Mouse (Mus musculus) hindbrain, embryonic 16.5 days (tissue): Measurements from ENCODE around the gene Mbnl1. TPM values are rescaled to one million over a fixed set of nuclear protein-coding genes. Genes with fewer than 3 reads are reported as not detected.
A peak's percentile ranks its signal among the peaks of the same experiment; 100 is the strongest.
"Not testable (repeated sequence)": the region's sequence is repeated elsewhere in the genome, so short reads cannot be mapped to it uniquely, and the experiment has no call there.

Experiments
- ATAC-seq: fragments of 200-750 bp; cut with Nextera tagmentation; 2 replicates; pipeline ENCODE4 v1.8.0; 2017; ENCODE audit warnings: moderate TSS enrichment, moderate library complexity
- H3K27ac ChIP-seq: fragments of 300-500 bp; sonication (generic); 2 replicates; pipeline ENCODE4 v1.5.1; 2014; ENCODE audit warnings: low read depth, mild to moderate bottlenecking, control low read depth, low read length, moderate library complexity
- H3K27me3 ChIP-seq: fragments of 300-500 bp; sonication (generic); replicated peaks from 2 replicates; pipeline ENCODE4 v1.6.1; 2014; ENCODE audit warnings: low read length; ENCODE audit not compliant: control insufficient read depth, insufficient read depth
- H3K36me3 ChIP-seq: fragments of 300-500 bp; sonication (generic); 2 replicates; pipeline ENCODE4 v1.6.1; 2014; ENCODE audit warnings: mild to moderate bottlenecking, low read length, moderate library complexity, mixed read lengths; ENCODE audit not compliant: control insufficient read depth, insufficient read depth
- H3K4me1 ChIP-seq: fragments of 300-500 bp; sonication (generic); 2 replicates; pipeline ENCODE4 v1.6.1; 2014; ENCODE audit warnings: low read depth, low read length; ENCODE audit not compliant: control insufficient read depth, insufficient read depth
- H3K4me2 ChIP-seq: fragments of 300-500 bp; sonication (generic); 2 replicates; pipeline ENCODE4 v1.6.1; 2014; ENCODE audit warnings: mild to moderate bottlenecking, low read length, control low read depth, moderate library complexity
- H3K4me3 ChIP-seq: fragments of 300-500 bp; sonication (generic); 2 replicates; pipeline ENCODE4 v1.5.1; 2014; ENCODE audit warnings: mild to moderate bottlenecking, low read length, control low read depth, moderate library complexity
- H3K9ac ChIP-seq: fragments of 300-500 bp; sonication (generic); 2 replicates; pipeline ENCODE4 v1.6.1; 2014; ENCODE audit warnings: low read depth, mild to moderate bottlenecking, control low read depth, low read length, moderate library complexity
- H3K9me3 ChIP-seq: fragments of 300-500 bp; sonication (generic); 2 replicates; pipeline ENCODE4 v1.6.1; 2014; ENCODE audit warnings: mild to moderate bottlenecking, low read length, moderate library complexity; ENCODE audit not compliant: control insufficient read depth
- WGBS: fragments of 180-500 bp; shearing (Covaris S2); extraction: QIAGEN DNeasy Blood & Tissue Kit; methylation state at CpG from one replicate; pipeline ENCODE4 v1.1.7; 2014; 5-methylcytosine and 5-hydroxymethylcytosine counted together
- polyA plus RNA-seq: library from polyadenylated mRNA; unstranded; fragments of >200 nt; fragmentation: Nextera tagmentation; extraction: Ambion mirVana; gene quantifications from 2 replicates; pipeline ENCODE4 v1.2.1, GENCODE M21; 2015

Gene Mbnl1
- 45.0 and 54.3 TPM in 2 replicates for polyA plus RNA-seq

DNA sequence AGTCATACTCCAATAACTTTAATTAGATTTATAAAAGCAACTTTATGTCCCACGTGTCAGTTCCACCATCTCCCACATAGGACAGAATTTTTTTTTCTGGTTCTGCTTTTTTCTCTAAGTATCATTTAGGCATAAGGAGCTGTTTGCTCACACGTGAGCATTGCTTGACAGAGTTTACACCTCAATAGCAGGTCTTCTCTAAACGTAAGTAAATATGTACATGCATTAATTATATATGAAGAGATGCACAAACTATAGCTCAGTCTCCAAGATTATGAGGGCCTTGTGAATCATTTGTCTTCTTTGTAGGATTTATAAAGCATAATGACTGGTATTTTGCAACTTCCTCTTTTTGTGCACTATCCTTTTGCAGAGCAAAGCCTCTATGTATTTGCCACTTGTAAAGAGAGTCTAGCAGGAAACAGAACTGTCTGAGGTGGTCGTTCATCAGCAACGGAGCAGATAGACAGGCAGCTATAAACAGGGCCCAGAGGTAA, at the start of gene Mbnl1:
Gene Mbnl1, plus strand, starts transcription at position 150 of the 497 bp plus-strand sequence.
- Histone ChIP-seq H3K27ac (no peak within 1 kb of the TSS), H3K36me3 (no peaks in the 10 kb centered on the region), H3K4me1 (no peaks in the 10 kb centered on the region), H3K4me2 (no peak within 1 kb of the TSS), H3K9me3 (no peaks in the 10 kb centered on the region), H3K27me3 (no peaks in the 10 kb centered on the region), H3K9ac (no peak within 1 kb of the TSS), H3K4me3 (no peak within 1 kb of the TSS)
- no peak for ATAC-seq
- WGBS = 67% methylated on average over 5 of the region's 5 CpGs

DNA sequence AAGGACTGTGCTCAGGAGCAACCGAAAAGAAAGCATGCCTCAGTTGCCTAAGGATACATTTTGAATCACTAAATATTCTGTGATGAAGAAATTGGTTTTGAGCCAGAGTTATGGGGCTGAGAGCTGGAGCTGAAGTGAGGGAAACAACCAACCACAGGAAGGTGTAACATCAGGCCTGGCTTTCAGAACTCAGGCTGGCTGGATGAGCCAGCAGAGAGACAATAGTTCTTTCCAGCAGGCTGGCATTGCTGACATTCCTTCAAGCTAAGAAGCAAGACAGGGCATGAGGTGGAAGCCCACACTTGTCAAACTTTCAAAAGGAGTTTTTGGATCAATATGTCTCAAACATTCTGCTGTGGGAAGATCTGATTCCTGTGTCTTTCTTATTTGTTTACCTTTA, 48.5 kb upstream of the Mbnl1 start:
- H3K36me3 ChIP-seq = no peaks in the 10 kb centered on the region
- no peak for ATAC-seq
- no peaks in the 10 kb centered on the region for H3K4me1 ChIP-seq
- no peaks in the 10 kb centered on the region for H3K27me3 ChIP-seq
- H3K9me3 ChIP-seq = no peaks in the 10 kb centered on the region
- no peak overlapping the region for H3K4me3 ChIP-seq
- H3K4me2 ChIP-seq = no peak overlapping the region
- WGBS = 70% methylated on average over 1 of the region's 1 CpGs
- H3K27ac ChIP-seq = no peak overlapping the region
- no peak overlapping the region for H3K9ac ChIP-seq

DNA sequence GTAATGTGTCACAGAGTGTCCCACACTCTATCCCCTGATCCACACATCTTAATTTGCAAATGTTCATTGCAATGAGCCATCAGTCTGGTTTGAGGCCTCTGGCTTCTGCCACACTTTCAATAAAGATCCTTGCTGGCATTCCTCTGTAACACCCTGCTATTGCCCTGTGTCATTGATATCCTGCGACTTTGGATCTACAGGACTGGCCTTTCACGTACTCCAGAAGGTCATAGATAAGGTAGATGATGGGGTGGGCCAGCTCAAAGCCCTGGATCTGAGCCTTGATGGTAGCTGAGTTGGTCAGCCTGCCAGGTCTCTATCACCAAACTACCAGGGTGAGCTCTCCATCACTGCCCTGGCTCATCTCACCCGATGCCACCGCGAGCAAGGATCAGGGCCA, 43.6 kb upstream of the Mbnl1 start:
- WGBS = 98% methylated on average over 5 of the region's 5 CpGs
- no peaks in the 10 kb centered on the region for H3K27me3 ChIP-seq
- ATAC-seq = no peak
- no peaks in the 10 kb centered on the region for H3K9me3 ChIP-seq
- H3K4me2 ChIP-seq = no peak overlapping the region
- H3K36me3 ChIP-seq = no peaks in the 10 kb centered on the region
- no peak overlapping the region for H3K27ac ChIP-seq
- no peaks in the 10 kb centered on the region for H3K4me1 ChIP-seq
- no peak overlapping the region for H3K4me3 ChIP-seq
- no peak overlapping the region for H3K9ac ChIP-seq

DNA sequence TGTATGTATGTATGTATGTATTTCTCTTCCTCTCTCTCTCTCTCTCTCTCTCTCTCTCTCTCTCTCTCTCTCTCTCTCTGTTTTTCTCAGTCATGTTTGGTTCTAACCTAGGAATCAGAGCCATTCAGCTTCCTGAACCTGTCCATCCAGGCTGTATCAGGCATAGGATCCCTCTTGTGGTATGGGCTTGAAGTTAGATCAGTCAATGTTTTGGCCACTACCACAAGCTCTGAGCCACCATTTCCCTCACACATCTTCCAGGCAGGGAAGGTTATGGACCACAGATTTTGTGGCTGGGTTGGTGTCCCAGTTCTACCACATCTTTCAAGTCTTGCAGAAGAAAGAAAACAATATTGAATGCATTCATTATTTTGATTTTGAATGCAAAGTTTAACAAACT, 35.4 kb upstream of the Mbnl1 start:
- H3K27ac ChIP-seq = no peak overlapping the region
- no peaks in the 10 kb centered on the region for H3K4me1 ChIP-seq
- no peak overlapping the region for H3K4me2 ChIP-seq
- no peak for ATAC-seq
- H3K27me3 ChIP-seq = no peaks in the 10 kb centered on the region
- no peaks in the 10 kb centered on the region for H3K36me3 ChIP-seq
- no peak overlapping the region for H3K9ac ChIP-seq
- H3K4me3 ChIP-seq = no peak overlapping the region
- H3K9me3 ChIP-seq = no peaks in the 10 kb centered on the region

DNA sequence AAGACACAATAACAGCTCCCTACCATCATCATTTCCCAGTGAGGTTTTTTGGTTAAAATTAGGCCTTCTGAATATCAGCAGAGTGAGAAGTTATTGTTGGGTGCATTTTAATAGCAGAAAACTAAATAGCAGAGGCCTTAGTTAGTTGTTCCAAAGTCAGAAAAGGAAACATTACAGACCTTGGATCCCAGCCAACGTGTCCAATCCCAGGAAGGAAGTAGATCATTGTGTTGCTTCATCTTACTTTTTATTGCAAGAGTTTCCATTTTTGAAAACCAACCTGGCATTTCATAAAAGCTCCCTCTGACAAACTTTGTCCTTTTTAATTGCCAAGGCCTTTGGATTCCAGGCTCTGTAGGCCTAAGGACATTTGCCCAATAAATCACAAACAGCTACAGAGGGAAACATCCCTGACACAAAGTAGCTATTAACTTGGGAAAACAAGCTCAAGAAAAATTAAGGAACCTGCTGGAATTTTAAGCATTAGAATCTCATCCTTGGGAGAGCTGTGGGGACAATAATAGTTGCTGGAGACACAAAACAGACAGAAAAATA, 34.9 kb upstream of the Mbnl1 start:
- Histone ChIP-seq H3K4me3 (no peak overlapping the region), H3K9me3 (no peaks in the 10 kb centered on the region), H3K27ac (no peak overlapping the region), H3K4me2 (no peak overlapping the region), H3K9ac (no peak overlapping the region), H3K27me3 (no peaks in the 10 kb centered on the region), H3K4me1 (no peaks in the 10 kb centered on the region), H3K36me3 (no peaks in the 10 kb centered on the region)
- WGBS = 58% methylated on average over 1 of the region's 1 CpGs
- ATAC-seq = no peak

DNA sequence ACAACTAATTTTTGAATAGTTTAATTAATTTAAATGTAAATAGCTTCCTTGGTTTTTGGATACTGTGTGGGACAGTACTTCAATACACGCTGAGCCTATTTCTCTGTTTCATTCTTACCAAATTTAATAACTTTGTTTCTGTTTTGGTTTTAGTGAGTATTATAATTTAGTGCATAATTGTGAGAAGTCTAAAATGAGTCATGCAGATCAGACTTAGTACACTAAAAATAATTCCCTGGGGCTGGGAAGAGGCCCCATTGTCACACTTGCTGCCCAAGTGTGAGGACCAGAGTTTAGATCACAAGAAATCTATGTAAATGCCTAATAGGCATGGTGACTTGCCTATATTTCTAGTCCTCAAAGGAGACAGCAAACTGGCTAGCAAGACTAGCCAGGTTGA, 33.9 kb upstream of the Mbnl1 start:
- Histone ChIP-seq H3K36me3 (no peaks in the 10 kb centered on the region), H3K4me1 (no peaks in the 10 kb centered on the region), H3K4me3 (no peak overlapping the region), H3K27ac (no peak overlapping the region), H3K9me3 (no peaks in the 10 kb centered on the region), H3K27me3 (no peaks in the 10 kb centered on the region), H3K4me2 (no peak overlapping the region), H3K9ac (no peak overlapping the region)
- 95% methylated on average over 1 of the region's 1 CpGs for WGBS
- ATAC-seq = no peak

DNA sequence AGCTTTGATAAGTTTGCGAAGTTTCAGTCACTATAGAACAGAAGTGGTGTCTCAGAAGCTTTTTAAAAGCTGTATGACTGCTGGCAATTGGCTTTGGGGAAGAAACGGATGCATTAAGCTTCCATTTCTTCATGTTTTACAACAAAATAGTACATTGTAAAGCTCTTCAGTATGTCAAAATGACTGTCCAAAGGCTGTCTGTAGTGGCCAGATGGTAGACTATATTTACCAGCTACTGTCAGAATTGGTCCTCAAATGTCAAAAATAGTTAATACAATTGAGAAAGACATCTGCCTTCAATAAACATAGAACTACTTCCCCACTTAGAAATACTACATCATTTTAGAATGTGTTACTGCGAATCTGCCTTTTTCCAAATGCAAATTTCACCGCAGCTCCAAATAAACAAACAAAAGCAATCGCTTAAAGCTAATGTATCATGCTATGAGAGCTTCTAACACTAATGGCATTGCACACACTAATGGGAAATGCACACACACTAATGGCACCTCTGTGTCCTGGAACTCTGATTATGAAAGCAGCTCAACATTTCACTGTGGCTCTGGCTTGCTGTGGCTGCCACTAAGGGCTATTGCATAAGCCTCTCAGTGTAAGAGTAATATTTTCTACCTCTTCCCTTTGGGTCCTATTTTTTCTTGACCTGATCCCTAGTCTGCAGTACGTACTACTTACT, 10.7 kb upstream of the Mbnl1 start:
- Histone ChIP-seq H3K9me3 (no peaks in the 10 kb centered on the region), H3K27ac (no peak overlapping the region), H3K4me3 (no peak overlapping the region), H3K9ac (no peak overlapping the region), H3K4me1 (no peaks in the 10 kb centered on the region), H3K4me2 (no peak overlapping the region), H3K36me3 (no peaks in the 10 kb centered on the region), H3K27me3 (no peaks in the 10 kb centered on the region)
- peak; percentile 52; the same call in 1 of the 2 replicates for ATAC-seq
- 80% methylated on average over 6 of the region's 6 CpGs for WGBS

DNA sequence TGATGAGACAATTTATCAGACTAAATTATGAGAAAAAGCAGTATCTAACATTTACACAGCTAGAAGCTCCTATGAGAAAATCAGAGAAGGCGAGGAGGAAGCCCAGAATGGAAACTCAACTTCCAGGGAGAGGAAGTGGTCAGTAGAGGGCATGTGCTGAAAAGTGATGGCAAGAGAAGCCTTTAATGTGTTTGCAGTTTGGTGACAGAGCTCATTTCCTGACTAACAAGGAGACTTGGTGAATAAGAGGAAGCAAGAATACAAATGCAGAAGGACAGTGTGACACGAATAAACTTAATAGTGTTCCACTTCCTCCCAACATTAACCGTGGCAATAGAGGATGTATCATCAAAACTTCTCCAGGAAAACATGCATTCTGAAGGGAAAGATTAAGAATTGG, 4.0 kb upstream of the Mbnl1 start:
- H3K9me3 ChIP-seq, ATAC-seq, H3K4me2 ChIP-seq, H3K4me1 ChIP-seq, H3K4me3 ChIP-seq, H3K27ac ChIP-seq, H3K9ac ChIP-seq, H3K36me3 ChIP-seq, H3K27me3 ChIP-seq: not testable (repeated sequence)
- WGBS = 90% methylated on average over 2 of the region's 3 CpGs

DNA sequence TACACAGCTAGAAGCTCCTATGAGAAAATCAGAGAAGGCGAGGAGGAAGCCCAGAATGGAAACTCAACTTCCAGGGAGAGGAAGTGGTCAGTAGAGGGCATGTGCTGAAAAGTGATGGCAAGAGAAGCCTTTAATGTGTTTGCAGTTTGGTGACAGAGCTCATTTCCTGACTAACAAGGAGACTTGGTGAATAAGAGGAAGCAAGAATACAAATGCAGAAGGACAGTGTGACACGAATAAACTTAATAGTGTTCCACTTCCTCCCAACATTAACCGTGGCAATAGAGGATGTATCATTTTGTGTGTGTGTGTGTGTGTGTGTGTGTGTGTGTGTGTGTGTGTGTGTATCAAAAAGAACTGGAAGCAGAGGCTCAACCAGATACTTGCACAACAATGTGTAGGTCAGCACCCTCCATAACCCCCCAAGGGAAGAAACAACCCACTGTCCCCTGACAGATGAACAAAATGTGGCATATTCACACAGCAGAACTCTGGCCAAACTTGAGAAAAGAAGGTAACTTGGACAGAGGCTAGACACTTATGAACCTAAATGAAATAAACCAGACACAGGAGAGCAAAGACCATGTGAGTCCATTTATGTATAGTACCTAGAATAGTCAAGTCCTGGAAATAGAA, 3.3 kb upstream of the Mbnl1 start:
- ATAC-seq, H3K4me1 ChIP-seq, H3K27me3 ChIP-seq, H3K4me3 ChIP-seq, H3K9ac ChIP-seq, H3K4me2 ChIP-seq, H3K36me3 ChIP-seq, H3K9me3 ChIP-seq, H3K27ac ChIP-seq: not testable (repeated sequence)
- 86% methylated on average over 1 of the region's 3 CpGs for WGBS
